29 mouse cellular contexts compared by ENCODE assay signal in the genomic region with DNA sequence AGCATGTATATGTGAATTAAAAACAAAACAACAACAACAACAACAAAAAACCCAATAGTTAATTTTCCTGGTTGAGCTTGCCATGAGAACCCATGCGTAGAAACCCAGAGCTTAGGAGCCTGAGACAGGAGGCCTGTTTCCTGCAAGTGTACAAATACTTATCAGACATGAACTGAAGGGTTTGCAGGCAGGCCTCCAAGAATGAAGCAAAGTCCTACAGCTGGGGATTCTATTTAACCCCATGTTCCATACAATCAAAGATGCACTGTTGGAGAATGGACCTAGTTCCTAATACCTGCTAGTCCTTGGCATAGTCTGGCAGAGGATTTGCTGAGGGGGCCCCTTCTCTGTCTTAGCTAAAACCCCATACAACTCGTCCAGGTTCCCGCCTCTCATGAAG.
DNase-seq lines count a peak whose midpoint lies in the region; ATAC-seq lines count a peak whose summit lies in the region.
"Had no signal": no experiment of that assay in that cellular context is flagged by ENCODE, and none has a peak within 500 bp of the region (broad histone marks: within the 10 kb centered on the region; RNA-seq: fewer than 3 reads in every experiment).

No protein-coding gene starts in this region.

- no peaks in the 10 kb centered on the region for H3K9me3 ChIP-seq in heart, embryonic 12.5 days (replicated peaks)
- H3K9me3 ChIP-seq in forebrain, embryonic 12.5 days, result no peaks in the 10 kb centered on the region; the same call in 1 of the 2 replicates
- H3K9me3 ChIP-seq: embryonic facial prominence, embryonic 13.5 days; forebrain, embryonic 10.5 days; heart, embryonic 10.5 days; hindbrain, embryonic 13.5 days; limb, embryonic 10.5 days; limb, embryonic 15.5 days; liver, embryonic 13.5 days; neural tube, embryonic 12.5 days had no signal

- H3K4me2 ChIP-seq in heart, embryonic 12.5 days, result no peak overlapping the region
- H3K4me2 ChIP-seq in forebrain, embryonic 12.5 days, result no peak overlapping the region
- H3K4me2 ChIP-seq: embryonic facial prominence, embryonic 13.5 days; hindbrain, embryonic 13.5 days; limb, embryonic 15.5 days; liver, embryonic 13.5 days; lung, embryonic 14.5 days; midbrain, embryonic 11.5 days; neural tube, embryonic 12.5 days had no signal

- no peak overlapping the region for H3K9ac ChIP-seq in heart, embryonic 12.5 days
- no peak overlapping the region for H3K9ac ChIP-seq in forebrain, embryonic 12.5 days
- H3K9ac ChIP-seq: embryonic facial prominence, embryonic 13.5 days; forebrain, postnatal 0 days; hindbrain, embryonic 13.5 days; limb, embryonic 15.5 days; liver, embryonic 13.5 days; lung, embryonic 14.5 days; neural tube, embryonic 12.5 days had no signal

- 64% methylated on average over 3 of the region's 3 CpGs for whole genome bisulfite sequencing in heart, embryonic 12.5 days
- WGBS in forebrain, embryonic 12.5 days, result 86% methylated on average over 3 of the region's 3 CpGs

- peaks cover 7% of the 10 kb centered on the region; the same call in 1 of the 2 replicates for H3K36me3 ChIP-seq in heart, embryonic 12.5 days
- 0 out of 2 replicates have a peak, but pooled peaks cover 5% of the 10 kb centered on the region for H3K36me3 ChIP-seq in forebrain, embryonic 12.5 days (replicated peaks)
- H3K36me3 ChIP-seq: embryonic facial prominence, embryonic 13.5 days; limb, embryonic 10.5 days; limb, embryonic 15.5 days; liver, embryonic 13.5 days; neural tube, embryonic 12.5 days had no signal

- ATAC-seq in heart, embryonic 12.5 days (ENCODE audit: insufficient number of reproducible peaks, low FRiP score), result no peak
- no peak for ATAC-seq in forebrain, embryonic 12.5 days (ENCODE audit: low FRiP score)

- DNase-seq in heart, postnatal 4 days, result peak; percentile 16
- peak; percentile 28 for DNase-seq in lung, postnatal 14 days
- DNase-seq in lung, postnatal 10 days, result no peak
- DNase-seq in lung, postnatal 36 days, result peak; percentile 65
- no peak for DNase-seq in cerebellum, adult 18-20 months
- DNase-seq: adrenal gland, postnatal 25 days; B cell, adult 2 months; cerebellum, adult 11-12 months; cerebellum, postnatal 10 days; forebrain, postnatal 0 days; heart, postnatal 36 days; kidney, adult 2 months; kidney, postnatal 4 days; liver, embryonic 13.5 days; lung, embryonic 14.5 days; right cerebral cortex, adult 18-20 months; thymus, postnatal 14 days had no signal

- H3K27me3 ChIP-seq in heart, embryonic 12.5 days (replicated peaks), result no peaks in the 10 kb centered on the region
- no peaks in the 10 kb centered on the region for H3K27me3 ChIP-seq in forebrain, embryonic 12.5 days
- H3K27me3 ChIP-seq: embryonic facial prominence, embryonic 13.5 days; hindbrain, embryonic 13.5 days; limb, embryonic 15.5 days; liver, embryonic 13.5 days; neural tube, embryonic 12.5 days had no signal

- H3K27ac ChIP-seq in heart, embryonic 12.5 days (ENCODE audit: poor library complexity, severe bottlenecking), result no peak overlapping the region
- H3K27ac ChIP-seq in forebrain, embryonic 12.5 days, result no peak overlapping the region
- H3K27ac ChIP-seq: embryonic facial prominence, embryonic 13.5 days; kidney, postnatal 0 days; limb, embryonic 10.5 days; limb, embryonic 15.5 days; liver, embryonic 13.5 days; neural tube, embryonic 12.5 days had no signal

- peaks cover 25% of the 10 kb centered on the region for H3K4me1 ChIP-seq in heart, embryonic 12.5 days (replicated peaks)
- H3K4me1 ChIP-seq in forebrain, embryonic 12.5 days, result peaks cover 23% of the 10 kb centered on the region
- H3K4me1 ChIP-seq: embryonic facial prominence, embryonic 13.5 days; limb, embryonic 15.5 days; liver, embryonic 13.5 days had no signal

- H3K4me3 ChIP-seq in heart, embryonic 12.5 days, result no peak overlapping the region
- no peak overlapping the region for H3K4me3 ChIP-seq in forebrain, embryonic 12.5 days (replicated peaks)
- H3K4me3 ChIP-seq: embryonic facial prominence, embryonic 13.5 days; forebrain, embryonic 10.5 days; heart, embryonic 10.5 days; hindbrain, embryonic 13.5 days; limb, embryonic 10.5 days; limb, embryonic 15.5 days; liver, embryonic 13.5 days; myocyte; neural tube, embryonic 12.5 days had no signal

Comparison
In these comparisons a context has a peak if more than half of its experiments do, and no peak if none do; other contexts are left out.
1. DNase-seq: peak in heart, postnatal 4 days (single experiment), lung, postnatal 14 days (single experiment) and lung, postnatal 36 days (single experiment); none in lung, postnatal 10 days (single experiment) and cerebellum, adult 18-20 months (0 of 2).